Mouse (Mus musculus) A20 (cell line): Measurements from ENCODE around the gene Bdnf.

Experiments
- DNase-seq: peaks from one replicate; pipeline ENCODE4 v3.0.0-alpha.2; 2011; ENCODE audit warnings: low read depth, low spot score

The Bdnf gene

DNA sequence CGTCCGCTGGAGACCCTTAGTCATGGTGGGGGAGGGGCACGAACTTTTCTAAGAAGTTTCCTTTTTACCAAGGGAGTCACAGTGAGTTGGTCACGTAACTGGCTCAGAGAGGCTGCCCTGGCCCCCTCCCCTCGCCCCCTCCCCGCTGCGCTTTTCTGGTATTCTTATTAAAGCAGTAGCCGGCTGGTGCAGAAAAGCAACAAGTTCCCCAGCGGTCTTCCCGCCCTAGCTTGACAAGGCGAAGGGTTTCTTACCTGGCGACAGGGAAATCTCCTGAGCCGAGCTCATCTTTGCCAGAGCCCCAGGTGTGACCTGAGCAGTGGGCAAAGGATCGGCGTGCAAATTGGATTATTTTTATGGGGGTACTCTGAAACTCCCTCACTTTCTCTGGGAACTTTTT lies at the start of gene Bdnf:
Gene Bdnf (plus strand): TSS at position 169 of the 400 bp plus-strand sequence.
- no peak for DNase-seq

DNA sequence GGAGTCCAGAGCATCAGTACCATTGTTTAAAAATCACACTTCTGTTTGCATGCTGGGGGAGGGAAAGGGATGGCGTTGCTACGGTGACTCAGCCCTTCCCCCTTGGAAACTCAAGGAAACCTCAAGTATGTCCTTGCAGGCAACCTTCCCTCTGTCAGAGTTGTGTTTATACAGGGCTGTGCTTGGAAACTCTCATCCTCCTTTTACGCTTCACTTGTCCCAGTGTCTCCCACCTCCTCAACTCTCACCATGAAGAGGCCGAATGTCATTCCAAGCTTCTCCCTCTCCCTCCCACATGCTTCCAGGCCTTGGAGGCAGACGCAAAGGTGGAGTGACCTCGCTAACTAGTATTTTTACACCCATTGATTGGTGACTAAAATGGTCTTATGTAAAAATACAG lies 47.6 kb upstream of the Bdnf start:
- no peak for DNase-seq

DNA sequence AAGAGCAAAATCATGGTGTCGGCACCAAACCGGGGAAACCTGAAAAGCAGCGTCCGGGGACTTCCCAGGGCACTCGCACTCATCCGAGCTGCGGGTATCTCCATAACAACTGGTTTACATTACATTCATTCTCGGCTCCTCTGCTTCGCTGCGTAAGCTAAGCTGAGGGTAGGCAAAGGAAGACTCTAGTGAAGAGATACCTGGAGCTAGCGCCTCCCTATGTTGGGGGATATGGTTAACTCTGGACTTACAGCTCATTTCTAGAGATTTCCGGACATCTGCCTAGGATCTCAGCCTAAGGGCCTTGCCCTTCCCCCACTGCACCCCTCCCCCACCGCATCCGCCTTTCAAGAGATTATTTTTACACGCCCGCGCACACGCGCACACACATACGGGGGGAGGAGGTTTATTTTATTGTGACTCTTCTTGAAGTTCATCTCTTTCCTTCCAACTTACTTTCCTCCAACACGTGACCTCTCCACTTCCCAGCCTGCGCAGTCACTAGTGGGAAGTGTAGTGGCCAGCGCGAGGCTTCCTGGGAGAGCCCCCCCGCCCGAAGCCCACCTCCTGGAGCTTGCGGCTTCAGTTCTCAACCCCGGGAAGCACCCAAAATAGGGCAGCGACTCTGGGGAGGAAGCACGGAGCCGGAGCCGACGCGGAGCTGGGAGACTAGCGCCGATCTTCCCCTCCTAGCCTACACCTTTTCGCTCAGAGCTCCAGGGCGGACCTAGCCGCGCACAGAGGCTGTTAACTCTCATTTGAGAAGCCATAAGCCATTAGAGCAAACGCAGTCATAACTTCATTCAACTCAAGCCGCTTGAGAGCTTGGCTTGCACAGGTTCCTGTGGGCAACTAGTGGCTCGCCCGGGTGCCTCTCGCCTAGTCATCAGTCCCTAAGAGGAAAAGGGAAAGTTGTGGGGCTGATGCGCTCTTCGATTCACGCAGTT lies 718 bp upstream of the Bdnf start:
- no peak for DNase-seq

DNA sequence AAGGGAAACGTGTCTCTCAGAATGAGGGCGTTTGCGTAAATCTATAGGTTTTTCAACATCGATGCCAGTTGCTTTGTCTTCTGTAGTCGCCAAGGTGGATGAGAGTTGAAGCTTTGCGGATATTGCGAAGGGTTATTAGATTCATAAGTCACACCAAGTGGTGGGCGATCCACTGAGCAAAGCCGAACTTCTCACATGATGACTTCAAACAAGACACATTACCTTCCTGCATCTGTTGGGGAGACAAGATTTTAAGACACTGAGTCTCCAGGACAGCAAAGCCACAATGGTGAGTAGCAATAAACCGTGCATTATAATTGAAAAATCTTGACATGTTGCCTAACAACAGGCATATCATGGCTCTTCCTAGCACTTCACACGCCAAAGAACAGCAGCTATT lies 551 bp downstream of the Bdnf start:
- no peak for DNase-seq

DNA sequence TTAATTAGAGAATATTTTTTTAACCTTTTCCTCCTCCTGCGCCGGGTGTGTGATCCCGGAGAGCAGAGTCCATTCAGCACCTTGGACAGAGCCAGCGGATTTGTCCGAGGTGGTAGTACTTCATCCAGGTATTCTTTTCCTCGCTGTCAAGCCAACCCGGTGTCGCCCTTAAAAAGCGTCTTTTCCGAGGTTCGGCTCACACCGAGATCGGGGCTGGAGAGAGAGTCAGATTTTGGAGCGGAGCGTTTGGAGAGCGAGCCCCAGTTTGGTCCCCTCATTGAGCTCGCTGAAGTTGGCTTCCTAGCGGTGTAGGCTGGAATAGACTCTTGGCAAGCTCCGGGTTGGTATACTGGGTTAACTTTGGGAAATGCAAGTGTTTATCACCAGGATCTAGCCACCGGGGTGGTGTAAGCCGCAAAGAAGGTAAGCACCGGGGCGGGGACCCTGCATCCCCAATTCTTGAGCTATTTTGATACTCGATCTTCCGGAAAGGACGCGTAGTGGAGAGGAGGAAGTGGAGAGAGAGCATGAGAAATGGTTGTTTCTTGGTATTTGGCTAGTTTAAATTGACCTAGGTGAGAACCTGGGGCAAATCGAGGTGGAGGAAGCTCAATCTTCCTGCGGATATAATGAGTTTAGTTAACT lies 1.6 kb downstream of the Bdnf start:
- DNase-seq, result no peak

DNA sequence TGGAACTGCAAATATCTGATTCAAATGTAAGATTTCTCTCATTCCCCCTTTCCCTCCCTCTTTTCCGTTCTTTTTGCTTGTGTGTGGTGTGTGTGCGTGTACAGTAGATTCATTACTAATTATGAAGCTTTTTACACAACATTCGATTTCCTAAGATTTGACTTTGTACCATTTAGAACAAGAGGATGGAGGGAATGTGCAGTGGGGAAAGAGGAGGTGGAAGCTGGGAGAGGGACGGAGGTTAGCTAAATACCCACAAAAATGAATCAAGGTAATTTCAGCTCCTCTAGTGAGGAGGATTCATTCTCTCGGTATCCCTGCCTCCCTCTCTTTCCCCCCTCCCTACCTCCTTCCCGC lies 2.1 kb downstream of the Bdnf start:
- DNase-seq, result no peak

DNA sequence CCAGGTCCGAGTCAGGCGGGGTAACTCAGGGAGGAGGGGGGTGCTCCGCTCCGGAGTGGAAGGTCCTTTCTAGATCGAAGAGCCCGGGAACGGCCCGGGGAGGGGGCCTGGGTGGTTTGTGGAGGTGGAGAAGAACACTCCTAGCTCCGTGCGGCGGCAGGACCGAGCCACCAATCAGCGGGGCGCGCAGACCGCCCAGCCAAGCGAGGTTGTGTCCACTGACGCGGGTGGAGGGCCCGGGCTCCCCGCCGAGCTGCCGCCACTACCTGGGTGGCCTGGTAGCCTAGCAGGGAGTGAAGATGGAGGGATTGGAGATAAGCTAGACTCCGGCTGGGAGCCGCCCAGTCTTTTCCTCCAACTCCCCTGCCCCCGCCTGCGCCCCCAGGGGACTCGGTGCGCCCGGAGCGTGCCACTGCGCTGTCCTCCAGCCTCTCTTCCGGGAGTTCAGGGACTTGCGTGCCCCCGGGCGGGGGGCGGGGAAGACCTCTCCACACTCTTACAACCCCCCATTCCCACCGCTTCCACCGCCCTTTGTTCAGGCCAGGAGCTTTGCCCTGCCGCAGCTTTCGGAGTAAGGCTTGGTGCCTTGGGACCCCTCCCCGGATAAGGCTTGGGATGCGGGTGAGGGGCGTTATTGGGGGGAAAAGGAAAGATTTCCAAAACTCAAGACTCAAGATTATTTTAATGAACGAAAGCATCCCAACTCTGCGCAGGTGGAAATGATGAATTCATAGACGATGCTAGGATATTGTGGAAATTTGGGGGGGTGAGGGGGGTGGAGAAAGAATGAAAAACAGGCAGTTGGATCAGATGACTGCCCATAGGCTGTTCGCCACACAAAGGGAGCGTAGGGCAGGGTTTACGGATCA lies 3.0 kb downstream of the Bdnf start:
- no peak for DNase-seq

DNA sequence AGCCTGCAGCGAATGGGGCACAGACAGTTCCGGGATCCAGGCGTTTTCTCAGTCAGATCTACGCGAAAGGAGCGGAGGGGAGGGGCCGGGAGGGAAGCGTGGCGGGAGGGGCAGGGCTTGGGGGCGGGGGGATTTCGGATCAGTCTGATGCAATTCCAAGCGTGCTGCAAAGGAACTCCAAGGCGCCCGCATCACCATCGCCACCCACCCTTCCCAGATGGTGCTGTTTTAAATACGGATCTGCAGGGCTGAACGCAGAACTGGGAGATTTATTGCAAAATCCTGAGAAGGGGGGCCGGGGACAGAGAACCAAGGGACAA lies 3.5 kb downstream of the Bdnf start:
- DNase-seq, result no peak

DNA sequence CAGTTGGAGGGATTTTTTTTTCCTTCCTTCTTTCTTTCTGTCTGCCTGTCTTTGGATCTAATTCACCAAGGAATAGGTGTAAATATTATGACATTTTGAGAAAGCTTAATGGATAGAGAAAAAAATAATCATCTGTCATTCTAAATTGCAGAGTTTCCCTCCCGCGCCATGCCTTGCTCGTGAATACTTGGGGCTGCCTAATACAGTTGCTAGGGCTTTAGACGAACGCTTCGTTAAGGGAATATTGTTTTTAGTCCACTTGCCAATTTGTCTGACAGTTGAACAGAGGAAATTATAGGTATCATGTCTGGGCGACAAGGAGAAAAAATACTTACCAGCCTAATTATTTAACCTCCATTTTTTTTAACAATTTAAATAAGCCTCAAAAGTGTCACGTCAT lies 4.0 kb downstream of the Bdnf start:
- DNase-seq, result no peak

DNA sequence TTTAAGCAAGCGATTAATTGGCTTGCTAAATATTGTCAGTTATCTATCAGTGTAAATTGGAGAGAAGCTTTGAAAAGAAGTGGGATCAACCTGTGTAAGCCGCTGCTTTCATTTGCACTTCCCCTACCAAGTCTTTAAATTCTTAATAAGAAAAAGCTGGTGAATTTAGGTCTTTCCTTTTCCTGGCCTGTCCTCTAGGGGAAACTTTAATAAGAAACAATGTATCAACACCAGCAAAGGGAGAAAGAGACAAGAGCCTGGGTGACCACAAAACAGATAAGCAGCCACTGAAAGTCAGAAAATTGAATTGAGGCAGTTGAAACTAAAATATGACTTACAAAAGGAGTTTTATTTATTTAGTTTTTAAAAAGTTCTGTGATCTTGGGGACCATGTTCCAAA lies 4.9 kb downstream of the Bdnf start:
- DNase-seq, result no peak

DNA sequence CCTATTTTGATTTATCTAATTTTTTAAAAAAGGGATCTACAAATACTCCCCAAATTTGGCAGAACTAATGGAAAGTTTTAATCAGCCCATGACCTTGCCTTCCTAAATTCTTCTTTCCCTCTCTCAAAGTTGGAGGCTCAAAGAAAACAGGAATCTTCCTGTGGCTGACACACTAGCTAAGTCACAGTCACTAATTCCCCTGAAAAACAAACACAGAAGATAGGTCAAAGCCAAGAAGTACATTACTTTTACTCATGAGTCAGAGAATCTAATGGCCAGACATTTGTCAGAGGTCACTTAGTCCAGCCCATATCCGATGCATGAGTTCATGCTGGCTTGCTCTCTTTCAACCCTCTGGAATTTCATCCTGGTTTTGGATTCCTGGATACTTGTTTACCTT lies 6.6 kb downstream of the Bdnf start:
- no peak for DNase-seq

DNA sequence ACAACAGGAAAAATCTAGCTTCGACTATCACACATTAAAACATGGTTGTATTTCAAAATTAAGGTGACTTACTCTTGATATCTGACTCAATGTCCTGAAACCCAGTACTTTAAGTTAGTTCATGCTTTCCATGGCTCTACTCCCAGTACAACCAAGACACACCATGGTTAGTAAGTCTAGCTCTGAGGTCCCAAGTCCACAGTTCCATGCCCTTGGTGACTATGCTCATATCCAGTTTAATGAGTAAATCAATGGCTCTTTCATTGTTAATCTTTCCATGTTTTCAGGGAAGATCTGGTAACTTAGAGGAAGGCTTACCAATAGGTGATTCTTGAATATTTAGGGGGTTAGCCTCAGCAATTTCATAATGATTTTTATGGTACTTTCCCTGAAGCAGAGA lies 14.2 kb downstream of the Bdnf start:
- no peak for DNase-seq

DNA sequence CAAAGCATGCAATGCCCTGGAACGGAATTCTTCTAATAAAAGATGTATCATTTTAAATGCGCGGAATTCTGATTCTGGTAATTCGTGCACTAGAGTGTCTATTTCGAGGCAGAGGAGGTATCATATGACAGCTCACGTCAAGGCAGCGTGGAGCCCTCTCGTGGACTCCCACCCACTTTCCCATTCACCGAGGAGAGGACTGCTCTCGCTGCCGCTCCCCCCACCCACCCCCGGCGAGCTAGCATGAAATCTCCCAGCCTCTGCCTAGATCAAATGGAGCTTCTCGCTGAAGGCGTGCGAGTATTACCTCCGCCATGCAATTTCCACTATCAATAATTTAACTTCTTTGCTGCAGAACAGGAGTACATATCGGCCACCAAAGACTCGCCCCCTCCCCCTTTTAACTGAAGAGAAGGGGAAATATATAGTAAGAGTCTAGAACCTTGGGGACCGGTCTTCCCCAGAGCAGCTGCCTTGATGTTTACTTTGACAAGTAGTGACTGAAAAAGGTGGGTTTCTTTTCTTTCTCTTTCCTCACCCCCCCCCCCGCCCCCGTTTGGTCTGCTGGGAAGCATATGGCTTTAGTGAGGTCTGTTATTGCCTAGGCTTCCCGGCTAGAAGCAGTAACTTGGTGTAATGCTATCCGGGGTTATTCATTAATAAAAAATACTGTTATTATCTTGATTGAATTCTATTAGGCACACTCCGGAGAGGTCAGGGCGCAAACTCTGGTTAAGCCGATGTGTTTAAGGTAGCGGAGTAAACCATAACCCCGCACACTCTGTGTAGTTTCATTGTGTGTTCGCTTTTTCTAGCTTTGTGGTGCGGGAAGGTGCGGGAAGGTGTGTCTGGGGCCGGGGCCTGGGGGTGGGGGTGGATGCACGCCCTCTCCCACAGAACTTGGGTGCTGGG lies 18.0 kb downstream of the Bdnf start:
- no peak for DNase-seq

DNA sequence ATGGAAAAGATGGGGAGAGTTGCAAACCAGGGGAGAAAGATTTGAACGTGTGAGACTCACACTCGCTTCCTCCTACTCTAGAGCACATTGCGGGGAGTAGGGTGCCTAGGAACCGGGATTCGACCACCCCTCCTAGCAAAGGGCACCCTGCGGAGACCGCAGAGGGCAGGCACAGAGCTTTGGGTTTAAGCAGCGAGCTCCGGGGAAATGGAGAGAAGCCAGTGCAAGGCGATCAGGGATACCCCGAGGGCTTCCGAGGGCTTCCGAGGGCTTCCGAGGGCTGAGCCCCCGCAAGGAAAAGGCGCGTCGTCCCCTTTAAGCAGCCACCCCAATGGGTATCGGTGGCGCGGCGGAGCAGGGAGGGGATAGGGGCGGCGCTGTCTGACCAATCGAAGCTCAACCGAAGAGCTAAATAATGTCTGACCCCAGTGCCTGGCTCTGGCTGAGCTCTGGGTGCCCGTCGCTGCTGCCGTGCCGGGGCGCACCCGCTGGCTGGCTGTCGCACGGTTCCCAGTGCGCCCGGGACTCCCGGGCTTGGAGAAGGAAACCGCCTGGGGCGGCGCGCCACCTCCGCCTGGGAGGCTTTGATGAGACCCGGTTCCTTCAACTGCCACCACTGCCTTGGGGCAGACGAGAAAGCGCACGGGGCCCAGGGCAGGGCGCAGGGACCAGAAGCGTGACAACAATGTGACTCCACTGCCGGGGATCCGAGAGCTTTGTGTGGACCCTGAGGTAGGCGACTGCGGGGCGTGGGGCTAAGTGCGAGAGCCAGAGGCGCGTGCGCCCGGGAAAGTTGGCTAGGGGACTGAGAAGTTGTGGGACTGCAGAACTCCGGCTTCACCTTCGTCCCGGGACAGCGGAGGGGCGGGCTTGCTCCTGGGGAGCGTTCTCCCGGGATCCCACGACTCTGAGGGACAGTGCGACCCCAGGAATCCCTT lies 18.9 kb downstream of the Bdnf start:
- DNase-seq, result no peak

DNA sequence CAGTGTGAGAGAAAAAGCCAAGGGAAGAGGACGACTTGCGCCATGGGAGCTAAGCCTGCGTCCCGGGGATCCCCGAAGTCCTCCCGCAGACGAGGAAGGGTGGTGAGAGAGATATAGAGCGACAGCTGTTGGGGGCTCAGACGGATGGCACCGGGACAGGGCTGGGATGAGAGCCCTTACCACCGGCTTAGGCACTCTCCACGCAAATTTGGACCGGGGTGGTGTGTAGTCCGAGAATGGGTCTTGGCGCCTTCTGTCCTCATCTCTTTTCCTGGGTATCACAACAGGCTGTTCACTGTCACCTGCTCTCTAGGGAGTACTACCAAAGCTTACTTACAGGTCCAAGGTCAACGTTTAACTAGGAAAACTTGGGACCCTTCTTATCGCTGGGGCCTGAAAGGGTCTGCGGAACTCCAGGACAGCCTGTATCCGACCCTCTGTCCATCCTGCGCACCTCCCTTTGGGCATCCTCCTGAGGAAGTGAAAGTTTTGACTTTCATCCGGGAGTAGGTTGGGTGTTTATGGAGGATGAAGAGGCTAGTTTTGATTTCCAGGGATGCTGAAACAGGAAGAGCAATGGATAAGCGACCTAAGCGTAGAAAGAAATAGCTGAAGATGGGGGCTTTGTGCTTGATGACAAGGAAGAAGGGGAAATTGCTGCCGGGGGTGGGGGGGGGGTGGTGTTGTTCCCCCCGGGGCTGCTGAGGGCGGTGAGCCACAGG lies 19.8 kb downstream of the Bdnf start:
- no peak for DNase-seq

DNA sequence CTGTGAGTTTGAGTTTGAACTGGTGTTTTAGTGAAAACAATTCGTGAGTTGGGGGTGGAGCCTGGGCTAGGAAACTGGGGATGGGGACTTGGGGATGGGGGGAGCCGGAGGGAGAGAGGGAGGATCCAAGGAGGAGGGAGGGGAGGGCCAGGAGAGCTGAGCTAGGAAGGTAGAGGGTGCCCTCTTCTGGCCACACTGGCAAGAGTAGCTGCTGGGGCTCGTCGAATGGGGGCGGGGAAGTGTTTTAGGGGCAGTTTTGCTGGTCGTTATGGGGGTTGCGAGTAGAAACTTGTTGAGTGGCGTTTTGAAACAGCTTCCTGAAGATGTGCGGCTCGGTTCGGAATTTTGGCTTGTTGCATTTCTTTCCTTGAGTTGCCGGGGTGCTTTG lies 20.3 kb downstream of the Bdnf start:
- no peak for DNase-seq

DNA sequence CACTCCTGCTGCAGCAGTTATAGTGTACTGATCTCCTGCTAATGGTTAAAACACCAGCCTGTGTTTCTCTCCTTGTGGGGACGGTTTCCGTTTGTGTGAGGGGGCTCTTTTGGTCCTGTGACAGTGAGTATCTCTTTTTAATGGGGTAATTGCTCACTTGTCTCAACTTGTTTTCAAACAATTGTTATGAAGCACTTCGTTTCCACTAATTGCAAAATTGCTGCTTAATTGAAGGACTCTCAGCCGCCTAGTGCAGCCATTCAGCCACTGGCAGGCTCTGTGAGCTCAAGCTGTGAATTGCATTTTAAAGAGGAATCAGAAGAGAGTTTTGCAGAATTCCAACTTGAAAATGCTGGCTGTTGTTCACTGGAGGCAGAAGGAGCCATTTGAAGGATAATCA lies 22.7 kb downstream of the Bdnf start:
- no peak for DNase-seq

DNA sequence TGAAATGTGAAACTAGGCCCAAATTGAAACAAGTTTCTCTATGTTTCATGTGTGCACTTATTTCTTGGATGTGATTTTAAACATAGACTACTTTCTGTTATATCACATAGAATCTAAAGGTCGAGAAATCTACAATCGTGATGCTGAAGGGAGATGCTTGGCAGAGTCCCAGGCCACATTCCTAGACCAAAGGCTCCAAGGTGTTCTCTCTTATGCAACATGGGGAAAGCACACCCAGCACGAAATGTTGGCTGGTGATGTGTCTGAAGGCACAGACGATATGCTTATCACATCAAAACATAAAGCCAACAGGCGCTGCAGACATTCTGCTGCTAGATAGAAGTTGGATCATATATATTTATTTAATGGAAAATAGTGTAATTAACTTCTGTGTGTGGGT lies 25.8 kb downstream of the Bdnf start:
- DNase-seq, result no peak

DNA sequence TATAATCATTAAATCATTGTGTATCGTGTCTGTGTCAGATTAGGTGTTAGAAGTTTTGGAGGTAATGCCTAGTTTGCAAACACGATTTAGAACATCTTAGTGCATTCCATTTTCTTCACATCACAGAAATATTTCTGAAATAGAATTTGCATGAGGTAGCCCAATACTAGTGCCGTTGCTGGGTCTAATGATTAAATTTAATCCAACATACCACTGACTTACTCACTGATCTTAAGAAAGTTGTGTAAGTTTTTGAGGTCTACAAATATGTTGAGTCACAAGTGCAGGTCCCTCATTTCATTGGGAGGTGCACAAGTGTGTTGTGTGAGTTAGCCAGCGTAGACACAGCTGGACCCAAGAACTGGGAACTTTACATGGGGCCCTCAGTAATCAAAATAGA lies 29.1 kb downstream of the Bdnf start:
- no peak for DNase-seq

DNA sequence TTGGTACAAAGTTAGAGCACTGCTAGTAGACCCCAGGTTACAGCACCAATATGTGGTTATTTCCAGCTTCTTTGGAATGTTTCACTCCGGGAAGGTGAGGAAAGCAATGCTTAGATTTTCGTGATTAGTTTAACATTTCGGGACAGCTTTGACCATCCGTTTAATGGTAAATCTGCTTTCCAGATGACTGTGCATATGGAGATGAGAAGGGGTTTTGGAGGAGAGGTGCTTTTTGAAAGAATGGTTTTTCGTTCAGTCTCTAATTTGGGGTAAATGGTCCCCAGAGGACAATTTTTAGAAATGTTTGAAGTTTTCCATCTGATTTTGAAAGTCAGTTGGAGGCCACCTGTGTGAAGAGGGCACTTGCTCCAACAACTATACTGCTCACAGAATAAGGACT lies 29.6 kb downstream of the Bdnf start:
- DNase-seq, result no peak
